Mouse (Mus musculus): Measurements from ENCODE around the gene Gm42715. TPM values are rescaled to one million over a fixed set of nuclear protein-coding genes. Genes with fewer than 3 reads are reported as not detected.
A peak's percentile ranks its signal among the peaks of the same experiment; 100 is the strongest.

Gene Gm42715
- polyA plus RNA-seq (2015; fragmentation: Nextera tagmentation; extraction: Ambion mirVana): 9.4 TPM in 2 replicates

DNA sequence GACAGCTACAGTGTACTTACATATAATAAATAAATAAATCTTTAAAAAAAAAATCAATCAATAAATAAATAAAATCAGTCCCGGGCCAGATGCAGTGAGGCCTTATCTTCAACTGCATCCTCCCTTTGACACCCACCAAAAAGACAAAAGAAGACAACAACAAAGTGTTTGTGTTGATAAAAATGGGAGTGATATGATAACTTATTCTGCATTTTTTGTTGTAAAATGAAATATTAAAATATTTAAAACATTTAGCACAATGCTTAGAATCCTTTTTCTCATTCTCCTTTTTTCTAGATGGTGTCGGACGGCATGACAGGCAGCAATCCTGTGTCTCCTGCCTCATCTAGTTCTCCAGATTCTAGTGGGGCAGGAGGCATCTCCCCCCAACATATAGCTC lies at the start of gene Gm42715:
Gene Gm42715, plus strand, starts transcription at position 301 of the 400 bp plus-strand sequence.
- H3K4me1 ChIP-seq: no peaks in the 10 kb centered on the region; the same call in 1 of the 2 replicates
- H3K27me3 ChIP-seq (replicated peaks): no peaks in the 10 kb centered on the region
- ATAC-seq (ENCODE audit: extremely low read depth, insufficient number of reproducible peaks, low FRiP score, low TSS enrichment): no peak
- WGBS: 92% methylated on average over 3 of the region's 3 CpGs
- peaks cover 96% of the 10 kb centered on the region for H3K36me3 ChIP-seq
- H3K4me2 ChIP-seq: no peak within 1 kb of the TSS
- H3K27ac ChIP-seq (replicated peaks): no peak within 1 kb of the TSS
- no peak within 1 kb of the TSS for H3K4me3 ChIP-seq
- no peaks in the 10 kb centered on the region for H3K9me3 ChIP-seq
- no peak within 1 kb of the TSS for H3K9ac ChIP-seq

DNA sequence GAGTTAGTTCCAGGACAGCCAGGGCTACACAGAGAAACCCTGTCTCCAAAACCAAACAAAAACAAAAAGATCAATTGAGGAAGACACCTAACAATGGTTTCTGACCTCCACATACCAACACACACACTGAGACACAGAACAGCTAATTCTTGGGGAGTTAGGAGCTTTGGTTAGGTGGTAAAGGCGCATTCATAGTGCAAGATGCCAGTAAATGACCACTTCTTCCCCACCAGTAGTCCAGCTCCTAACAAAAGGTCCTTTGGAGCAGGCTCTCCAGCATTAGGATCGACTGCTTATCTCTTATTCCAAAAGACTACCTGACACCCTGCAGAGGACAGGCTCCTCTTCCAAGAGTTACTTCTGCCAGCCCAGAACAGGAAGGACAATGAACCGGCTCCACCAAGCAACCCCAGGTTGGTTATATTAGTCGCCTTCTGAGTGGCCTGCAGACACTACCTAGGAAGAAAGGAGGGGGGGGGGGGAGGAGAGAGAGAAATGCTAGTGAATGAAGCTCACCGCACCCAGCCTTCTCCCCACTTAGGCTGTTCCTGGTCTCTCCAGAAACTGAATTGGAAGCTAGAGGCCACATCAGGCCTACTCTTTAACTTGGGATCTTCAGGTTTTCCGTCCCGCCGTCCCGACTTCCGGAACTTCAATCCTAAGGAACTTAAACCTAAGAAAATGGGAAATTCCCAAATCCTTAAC lies 49.2 kb upstream of the Gm42715 start:
- H3K9me3 ChIP-seq: no peaks in the 10 kb centered on the region
- WGBS: 8% methylated on average over 10 of the region's 10 CpGs
- peak overlapping the region; percentile 97 for H3K4me2 ChIP-seq
- no peak for ATAC-seq (ENCODE audit: extremely low read depth, insufficient number of reproducible peaks, low FRiP score, low TSS enrichment)
- peaks cover 64% of the 10 kb centered on the region for H3K36me3 ChIP-seq
- H3K27ac ChIP-seq (replicated peaks): peak overlapping the region; percentile 99
- no peaks in the 10 kb centered on the region for H3K27me3 ChIP-seq (replicated peaks)
- peak overlapping the region; percentile 88 for H3K9ac ChIP-seq
- H3K4me1 ChIP-seq: peaks cover 20% of the 10 kb centered on the region
- H3K4me3 ChIP-seq: peak overlapping the region; percentile 72

GRCm38 (mm10) chr7:127470743-127471645 lies 48.4 kb upstream of the Gm42715 start:
- Histone ChIP-seq H3K4me3 (peak overlapping the region; percentile 72), H3K27ac (replicated peaks) (peak overlapping the region; percentile 99), H3K9ac (peak overlapping the region; percentile 88), H3K36me3 (peaks cover 64% of the 10 kb centered on the region), H3K4me2 (peak overlapping the region; percentile 97), H3K9me3 (no peaks in the 10 kb centered on the region), H3K4me1 (peaks cover 20% of the 10 kb centered on the region), H3K27me3 (replicated peaks) (no peaks in the 10 kb centered on the region)
- peak; percentile 79 for ATAC-seq (ENCODE audit: extremely low read depth, insufficient number of reproducible peaks, low FRiP score, low TSS enrichment)
- WGBS: under 1% methylated on average over 46 of the region's 46 CpGs

DNA sequence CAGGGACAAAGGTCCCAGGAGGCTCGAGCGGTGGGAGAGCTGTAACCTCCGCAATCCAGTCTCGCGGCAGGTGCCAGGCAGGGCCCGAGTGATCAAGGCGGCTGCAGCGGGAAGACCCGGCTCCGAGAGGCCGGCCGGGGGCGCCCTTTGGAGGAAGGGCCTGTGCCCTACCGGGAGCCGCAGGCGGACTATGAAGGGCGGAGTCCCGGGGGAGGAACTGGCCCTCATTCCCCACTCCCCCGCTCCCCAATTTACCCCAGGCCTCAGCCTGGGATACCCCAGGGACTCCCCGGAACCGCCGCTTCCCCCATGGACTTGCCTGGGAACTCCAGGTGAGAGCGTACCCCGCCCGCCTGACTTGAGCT lies 47.8 kb upstream of the Gm42715 start:
- peak; percentile 45 for ATAC-seq (ENCODE audit: extremely low read depth, insufficient number of reproducible peaks, low FRiP score, low TSS enrichment)
- Histone ChIP-seq H3K4me3 (peak overlapping the region; percentile 72), H3K4me1 (peaks cover 26% of the 10 kb centered on the region), H3K27me3 (replicated peaks) (no peaks in the 10 kb centered on the region), H3K4me2 (peak overlapping the region; percentile 97), H3K9me3 (no peaks in the 10 kb centered on the region), H3K27ac (replicated peaks) (peak overlapping the region; percentile 99), H3K36me3 (peaks cover 64% of the 10 kb centered on the region), H3K9ac (peak overlapping the region; percentile 88)
- WGBS: under 1% methylated on average over 24 of the region's 25 CpGs

DNA sequence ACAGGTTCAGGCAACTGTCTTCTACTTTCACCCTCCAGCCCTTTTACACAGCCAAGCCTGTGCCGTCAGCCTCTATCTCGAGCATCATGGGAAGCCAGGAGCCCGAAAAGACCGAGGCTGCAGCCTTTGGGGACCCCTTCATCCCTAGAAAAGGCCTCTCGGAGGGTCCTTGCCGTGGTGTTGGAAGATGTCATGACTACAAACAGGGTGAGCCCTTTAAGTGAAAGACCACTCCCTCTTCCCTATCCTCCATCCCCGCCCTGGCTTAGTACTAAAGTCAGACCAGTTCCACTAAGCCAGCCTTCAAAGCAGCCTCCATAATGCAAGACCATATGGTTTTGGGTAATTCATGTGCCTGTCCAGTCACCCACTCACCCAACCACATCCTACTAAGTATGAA lies 47.3 kb upstream of the Gm42715 start:
- Histone ChIP-seq H3K9ac (peak overlapping the region; percentile 88), H3K4me3 (peak overlapping the region; percentile 72), H3K9me3 (no peaks in the 10 kb centered on the region), H3K36me3 (peaks cover 64% of the 10 kb centered on the region), H3K27ac (replicated peaks) (peak overlapping the region; percentile 99), H3K27me3 (replicated peaks) (no peaks in the 10 kb centered on the region), H3K4me2 (peak overlapping the region; percentile 97), H3K4me1 (peaks cover 31% of the 10 kb centered on the region)
- ATAC-seq (ENCODE audit: extremely low read depth, insufficient number of reproducible peaks, low FRiP score, low TSS enrichment): no peak
- 2% methylated on average over 7 of the region's 7 CpGs for WGBS

DNA sequence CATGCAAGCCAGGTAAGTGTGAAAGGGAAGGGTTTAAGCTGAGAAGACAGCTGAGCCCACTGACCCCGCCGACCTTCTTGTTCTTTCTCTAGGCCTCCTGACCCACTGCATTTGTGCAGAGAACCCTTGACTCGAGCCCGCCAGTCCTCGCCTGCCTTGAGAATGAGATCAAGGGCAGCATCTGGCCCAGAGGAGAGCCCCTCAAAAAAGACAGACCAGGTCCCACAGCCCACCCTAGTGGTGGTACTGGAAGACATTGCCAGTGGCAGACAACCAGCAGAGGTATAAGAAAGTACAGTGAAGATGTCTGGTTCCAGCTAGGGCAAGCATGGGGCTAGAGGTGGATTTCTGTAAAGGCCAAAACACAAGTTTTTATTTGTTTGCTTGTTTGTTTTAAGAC lies 45.7 kb upstream of the Gm42715 start:
- H3K9ac ChIP-seq: no peak overlapping the region
- ATAC-seq (ENCODE audit: extremely low read depth, insufficient number of reproducible peaks, low FRiP score, low TSS enrichment): no peak
- WGBS: 83% methylated on average over 5 of the region's 5 CpGs
- peaks cover 48% of the 10 kb centered on the region for H3K36me3 ChIP-seq
- H3K4me3 ChIP-seq: no peak overlapping the region
- H3K4me1 ChIP-seq: peaks cover 34% of the 10 kb centered on the region
- H3K27me3 ChIP-seq (replicated peaks): no peaks in the 10 kb centered on the region
- H3K4me2 ChIP-seq: no peak overlapping the region
- H3K9me3 ChIP-seq: no peaks in the 10 kb centered on the region
- H3K27ac ChIP-seq (replicated peaks): no peak overlapping the region

GRCm38 (mm10) chr7:127474378-127475070 lies 44.9 kb upstream of the Gm42715 start:
- Histone ChIP-seq H3K27ac (replicated peaks) (no peak overlapping the region), H3K4me1 (peaks cover 31% of the 10 kb centered on the region), H3K9ac (no peak overlapping the region), H3K4me2 (no peak overlapping the region), H3K9me3 (no peaks in the 10 kb centered on the region), H3K27me3 (replicated peaks) (no peaks in the 10 kb centered on the region), H3K36me3 (peaks cover 41% of the 10 kb centered on the region), H3K4me3 (no peak overlapping the region)
- WGBS: 83% methylated on average over 6 of the region's 6 CpGs
- ATAC-seq (ENCODE audit: extremely low read depth, insufficient number of reproducible peaks, low FRiP score, low TSS enrichment): no peak

DNA sequence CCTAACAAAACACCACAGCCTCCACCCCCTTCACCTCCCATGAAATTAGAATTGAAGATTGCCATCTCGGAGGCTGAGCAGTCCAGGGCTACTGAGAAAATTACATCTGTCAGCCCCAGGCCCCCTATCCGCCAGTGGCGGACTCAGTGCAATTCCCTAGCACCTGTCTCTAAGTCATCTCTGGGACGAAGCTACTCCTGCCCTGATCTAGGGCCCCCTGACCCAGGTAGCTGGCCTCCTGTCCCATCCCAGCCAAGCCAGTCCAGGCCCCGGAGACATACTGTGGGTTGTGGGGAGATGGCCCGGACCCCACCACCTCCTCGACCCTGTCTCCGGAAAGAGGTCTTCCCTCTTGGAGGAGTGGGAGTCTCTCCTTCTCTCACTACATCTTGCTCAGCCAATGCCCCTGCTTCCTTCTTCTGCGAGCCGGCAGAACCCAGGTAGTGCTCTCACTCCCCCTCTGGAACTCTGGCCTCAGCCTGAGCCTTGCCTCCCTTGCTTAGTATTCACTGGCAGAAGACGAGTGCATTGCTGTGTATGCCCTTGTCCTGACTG lies 44.1 kb upstream of the Gm42715 start:
- H3K27me3 ChIP-seq (replicated peaks): no peaks in the 10 kb centered on the region
- ATAC-seq (ENCODE audit: extremely low read depth, insufficient number of reproducible peaks, low FRiP score, low TSS enrichment): no peak

DNA sequence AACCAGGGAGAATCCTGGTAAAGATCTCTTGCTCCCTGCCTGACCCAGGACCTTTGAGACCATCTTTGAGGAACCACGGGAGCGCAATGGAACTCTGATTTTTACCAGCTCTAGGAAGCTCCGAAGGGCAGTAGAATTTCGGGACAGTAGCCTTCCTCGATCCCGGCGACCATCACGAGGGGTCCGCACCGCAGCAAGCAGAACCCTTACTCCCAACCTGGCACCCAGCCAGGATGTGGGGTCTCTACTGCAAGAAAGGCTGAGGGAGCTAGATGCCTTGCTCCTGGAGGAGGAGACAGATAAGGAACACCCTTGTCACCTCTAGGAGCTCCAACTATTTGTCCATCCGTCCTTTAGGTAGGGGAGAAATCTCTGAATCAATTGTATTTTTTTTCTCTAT lies 43.0 kb upstream of the Gm42715 start:
- H3K9ac ChIP-seq: 0 out of 2 replicates have a peak overlapping the region, but pooled peaks have one; percentile 50
- no peaks in the 10 kb centered on the region for H3K9me3 ChIP-seq
- WGBS: 95% methylated on average over 11 of the region's 11 CpGs
- no peak overlapping the region for H3K27ac ChIP-seq (replicated peaks)
- H3K4me1 ChIP-seq: peaks cover 42% of the 10 kb centered on the region
- no peak for ATAC-seq (ENCODE audit: extremely low read depth, insufficient number of reproducible peaks, low FRiP score, low TSS enrichment)
- H3K27me3 ChIP-seq (replicated peaks): no peaks in the 10 kb centered on the region
- peak overlapping the region; percentile 94; the same call in 1 of the 2 replicates for H3K4me2 ChIP-seq
- peaks cover 53% of the 10 kb centered on the region for H3K36me3 ChIP-seq
- H3K4me3 ChIP-seq: no peak overlapping the region

More for the DNA sequence above, 44.1 kb upstream of the Gm42715 start:
- H3K4me3 ChIP-seq: no peak overlapping the region
- H3K27ac ChIP-seq (replicated peaks): no peak overlapping the region
- 89% methylated on average over 11 of the region's 11 CpGs for WGBS
- no peaks in the 10 kb centered on the region for H3K9me3 ChIP-seq
- H3K36me3 ChIP-seq: peaks cover 42% of the 10 kb centered on the region
- peaks cover 31% of the 10 kb centered on the region for H3K4me1 ChIP-seq
- H3K9ac ChIP-seq: no peak overlapping the region
- no peak overlapping the region for H3K4me2 ChIP-seq

DNA sequence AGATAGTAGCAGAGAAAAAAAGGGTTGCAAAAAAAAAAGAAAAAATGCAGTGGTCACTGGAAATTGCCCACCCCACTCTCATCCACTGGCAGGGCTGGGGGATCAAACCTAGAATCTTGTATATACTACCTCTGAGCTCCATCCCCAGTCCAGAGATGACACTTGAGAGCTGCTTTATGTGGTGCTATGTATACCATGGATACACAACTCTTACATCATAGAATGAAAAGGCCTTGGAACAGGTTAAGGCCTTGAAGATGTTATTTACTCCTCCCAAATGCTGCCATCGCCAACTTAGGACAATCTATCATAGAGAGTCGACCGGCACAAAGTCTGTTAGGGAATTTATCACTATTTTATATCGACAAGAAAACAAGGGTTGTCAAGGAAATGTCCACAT lies 42.5 kb upstream of the Gm42715 start:
- no peaks in the 10 kb centered on the region for H3K27me3 ChIP-seq (replicated peaks)

More for the DNA sequence above, 42.5 kb upstream of the Gm42715 start:
- H3K4me2 ChIP-seq: peak overlapping the region; percentile 94
- no peak for ATAC-seq (ENCODE audit: extremely low read depth, insufficient number of reproducible peaks, low FRiP score, low TSS enrichment)
- H3K4me3 ChIP-seq: peak overlapping the region; percentile 81
- H3K9me3 ChIP-seq: no peaks in the 10 kb centered on the region
- 73% methylated on average over 4 of the region's 4 CpGs for WGBS
- peak overlapping the region; percentile 97 for H3K9ac ChIP-seq
- peaks cover 58% of the 10 kb centered on the region for H3K36me3 ChIP-seq
- H3K27ac ChIP-seq (replicated peaks): peak overlapping the region; percentile 98
- H3K4me1 ChIP-seq: peaks cover 46% of the 10 kb centered on the region

Measured in heart, embryonic 13.5 days (tissue).